Mouse (Mus musculus): ENCODE data around the gene Tmem131. TPM values are rescaled to one million over a fixed set of nuclear protein-coding genes. Genes with fewer than 3 reads are reported as not detected.
"Not testable (repeated sequence)": the region's sequence is repeated elsewhere in the genome, so short reads cannot be mapped to it uniquely, and the experiment has no call there.

The Tmem131 gene
- total RNA-seq, 1 experiment from 2014 or later, result 28.1 TPM

GRCm38 (mm10) chr1:36894136-36894535, 49.3 kb downstream of the Tmem131 start:
- no peak for ATAC-seq (replicated peaks; ENCODE audit: low read depth, poor library complexity, severe bottlenecking)

GRCm38 (mm10) chr1:36893720-36894119, 49.7 kb downstream of the Tmem131 start:
- ATAC-seq (replicated peaks; ENCODE audit: low read depth, poor library complexity, severe bottlenecking), result not testable (repeated sequence)

- no peak for ATAC-seq (replicated peaks; ENCODE audit: low read depth, poor library complexity, severe bottlenecking)
Observed at GRCm38 (mm10) chr1:36893146-36893545, 50.3 kb downstream of the Tmem131 start.

- ATAC-seq (replicated peaks; ENCODE audit: low read depth, poor library complexity, severe bottlenecking), result no peak
Observed at GRCm38 (mm10) chr1:36892461-36892860, 51.0 kb downstream of the Tmem131 start.

GRCm38 (mm10) chr1:36889016-36889415, 54.5 kb downstream of the Tmem131 start:
- no peak for ATAC-seq (replicated peaks; ENCODE audit: low read depth, poor library complexity, severe bottlenecking)

- no peak for ATAC-seq (replicated peaks; ENCODE audit: low read depth, poor library complexity, severe bottlenecking)
Observed at GRCm38 (mm10) chr1:36887172-36887571, 56.3 kb downstream of the Tmem131 start.

- no peak for ATAC-seq (replicated peaks; ENCODE audit: low read depth, poor library complexity, severe bottlenecking)
Observed at GRCm38 (mm10) chr1:36886489-36886888, 57.0 kb downstream of the Tmem131 start.

GRCm38 (mm10) chr1:36884536-36884935, 58.9 kb downstream of the Tmem131 start:
- ATAC-seq (replicated peaks; ENCODE audit: low read depth, poor library complexity, severe bottlenecking), result 0 out of 2 replicates have a peak, but pooled peaks have one; percentile 30

GRCm38 (mm10) chr1:36883805-36884204, 59.7 kb downstream of the Tmem131 start:
- peak; percentile 56 for ATAC-seq (replicated peaks; ENCODE audit: low read depth, poor library complexity, severe bottlenecking)

- ATAC-seq (replicated peaks; ENCODE audit: low read depth, poor library complexity, severe bottlenecking), result no peak
Observed at GRCm38 (mm10) chr1:36879154-36879553, 64.3 kb downstream of the Tmem131 start.

- no peak for ATAC-seq (replicated peaks; ENCODE audit: low read depth, poor library complexity, severe bottlenecking)
Observed at GRCm38 (mm10) chr1:36877126-36877525, 66.3 kb downstream of the Tmem131 start.

- peak; percentile 88 for ATAC-seq (replicated peaks; ENCODE audit: low read depth, poor library complexity, severe bottlenecking)
Observed at GRCm38 (mm10) chr1:36874874-36875561, 68.4 kb downstream of the Tmem131 start.

- ATAC-seq (replicated peaks; ENCODE audit: low read depth, poor library complexity, severe bottlenecking), result no peak
Observed at GRCm38 (mm10) chr1:36871238-36871637, 72.2 kb downstream of the Tmem131 start.

- ATAC-seq (replicated peaks; ENCODE audit: low read depth, poor library complexity, severe bottlenecking), result no peak
Observed at GRCm38 (mm10) chr1:36870518-36870917, 72.9 kb downstream of the Tmem131 start.

- ATAC-seq (replicated peaks; ENCODE audit: low read depth, poor library complexity, severe bottlenecking), result no peak
Observed at GRCm38 (mm10) chr1:36864757-36865156, 78.7 kb downstream of the Tmem131 start.

- ATAC-seq (replicated peaks; ENCODE audit: low read depth, poor library complexity, severe bottlenecking), result no peak
Observed at GRCm38 (mm10) chr1:36861775-36862174, 81.7 kb downstream of the Tmem131 start.

GRCm38 (mm10) chr1:36860876-36861275, 82.6 kb downstream of the Tmem131 start:
- ATAC-seq (replicated peaks; ENCODE audit: low read depth, poor library complexity, severe bottlenecking), result no peak

- no peak for ATAC-seq (replicated peaks; ENCODE audit: low read depth, poor library complexity, severe bottlenecking)
Observed at GRCm38 (mm10) chr1:36860431-36860849, 83.0 kb downstream of the Tmem131 start.

- no peak for ATAC-seq (replicated peaks; ENCODE audit: low read depth, poor library complexity, severe bottlenecking)
Observed at GRCm38 (mm10) chr1:36857081-36857480, 86.4 kb downstream of the Tmem131 start.

- ATAC-seq (replicated peaks; ENCODE audit: low read depth, poor library complexity, severe bottlenecking), result no peak
Observed at GRCm38 (mm10) chr1:36854198-36854765, 89.2 kb downstream of the Tmem131 start.

GRCm38 (mm10) chr1:36852085-36852484, 91.4 kb downstream of the Tmem131 start:
- no peak for ATAC-seq (replicated peaks; ENCODE audit: low read depth, poor library complexity, severe bottlenecking)

- no peak for ATAC-seq (replicated peaks; ENCODE audit: low read depth, poor library complexity, severe bottlenecking)
Observed at GRCm38 (mm10) chr1:36851392-36851791, 92.1 kb downstream of the Tmem131 start.
